Mouse (Mus musculus): ENCODE measurements around the gene Wdr20. TPM values are rescaled to one million over a fixed set of nuclear protein-coding genes. Genes with fewer than 3 reads are reported as not detected.
"Not testable (repeated sequence)": the region's sequence is repeated elsewhere in the genome, so short reads cannot be mapped to it uniquely, and the experiment has no call there.

The Wdr20 gene
- polyA plus RNA-seq, 1 experiment from 2014 or later, result 16.0 TPM

DNA sequence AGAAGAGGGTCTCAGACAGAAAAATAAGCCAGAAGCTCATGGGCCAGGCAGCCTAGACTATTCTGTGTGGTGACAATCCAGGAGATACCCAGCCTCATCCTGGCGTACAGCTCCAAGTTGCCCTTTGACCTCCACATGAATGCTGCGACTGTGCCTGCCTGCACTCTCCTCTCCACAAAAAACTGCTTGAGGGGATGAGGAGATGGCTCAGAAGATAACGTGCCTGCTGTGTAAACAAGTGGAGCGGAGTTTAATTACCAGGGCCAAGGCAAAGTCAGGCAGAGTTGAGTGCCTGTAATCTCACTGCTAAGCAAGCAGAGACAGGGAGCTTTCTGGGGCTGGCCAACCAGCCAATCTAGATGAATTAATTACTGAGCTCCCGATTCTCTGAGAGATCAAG, 21.7 kb upstream of the Wdr20 start:
- no peaks in the 10 kb centered on the region for H3K36me3 ChIP-seq
- 36% methylated on average over 5 of the region's 5 CpGs for WGBS (ENCODE audit: insufficient replicate concordance)
- no peak overlapping the region for H3K4me2 ChIP-seq
- H3K27me3 ChIP-seq (replicated peaks), result peaks cover 36% of the 10 kb centered on the region
- no peak for ATAC-seq
- H3K4me3 ChIP-seq, result no peak overlapping the region
- no peaks in the 10 kb centered on the region for H3K4me1 ChIP-seq
- H3K27ac ChIP-seq, result no peak overlapping the region
- H3K9me3 ChIP-seq (replicated peaks), result no peaks in the 10 kb centered on the region
- H3K9ac ChIP-seq, result no peak overlapping the region

DNA sequence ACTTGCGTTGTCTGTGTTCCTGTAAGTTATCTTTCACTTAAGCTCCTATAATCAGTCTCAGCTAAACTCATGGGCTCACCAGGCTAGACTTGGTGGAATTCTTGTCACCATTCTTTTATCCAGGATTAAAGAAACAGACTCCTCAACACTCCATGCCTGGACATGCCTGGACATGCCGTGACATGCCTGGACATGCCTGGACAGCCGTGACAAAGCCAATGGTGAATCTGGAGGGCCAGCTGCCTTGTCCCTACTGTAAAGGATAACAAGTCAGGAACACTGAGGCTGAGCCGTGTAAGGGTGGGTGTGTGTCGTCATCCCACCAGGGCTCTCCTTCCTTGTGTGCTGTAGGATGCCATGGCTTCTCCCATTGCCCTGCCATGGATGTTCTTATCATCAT, 12.7 kb upstream of the Wdr20 start:
- no peak for ATAC-seq

GRCm38 (mm10) chr12:110725489-110725888, 12.3 kb upstream of the Wdr20 start:
- Histone ChIP-seq H3K4me3 (no peak overlapping the region), H3K27me3 (replicated peaks) (peaks cover 59% of the 10 kb centered on the region), H3K9me3 (replicated peaks) (no peaks in the 10 kb centered on the region), H3K4me1 (peaks cover 8% of the 10 kb centered on the region), H3K9ac (no peak overlapping the region), H3K27ac (no peak overlapping the region), H3K36me3 (no peaks in the 10 kb centered on the region), H3K4me2 (no peak overlapping the region)
- WGBS (ENCODE audit: insufficient replicate concordance), result 55% methylated on average over 5 of the region's 5 CpGs
- no peak for ATAC-seq

More for the DNA sequence above, 12.7 kb upstream of the Wdr20 start:
- Histone ChIP-seq H3K4me1 (peaks cover 8% of the 10 kb centered on the region), H3K4me2 (no peak overlapping the region), H3K9ac (no peak overlapping the region), H3K27me3 (replicated peaks) (peaks cover 59% of the 10 kb centered on the region), H3K27ac (no peak overlapping the region), H3K36me3 (no peaks in the 10 kb centered on the region), H3K4me3 (no peak overlapping the region), H3K9me3 (replicated peaks) (no peaks in the 10 kb centered on the region)
- WGBS (ENCODE audit: insufficient replicate concordance), result 78% methylated on average over 5 of the region's 5 CpGs

DNA sequence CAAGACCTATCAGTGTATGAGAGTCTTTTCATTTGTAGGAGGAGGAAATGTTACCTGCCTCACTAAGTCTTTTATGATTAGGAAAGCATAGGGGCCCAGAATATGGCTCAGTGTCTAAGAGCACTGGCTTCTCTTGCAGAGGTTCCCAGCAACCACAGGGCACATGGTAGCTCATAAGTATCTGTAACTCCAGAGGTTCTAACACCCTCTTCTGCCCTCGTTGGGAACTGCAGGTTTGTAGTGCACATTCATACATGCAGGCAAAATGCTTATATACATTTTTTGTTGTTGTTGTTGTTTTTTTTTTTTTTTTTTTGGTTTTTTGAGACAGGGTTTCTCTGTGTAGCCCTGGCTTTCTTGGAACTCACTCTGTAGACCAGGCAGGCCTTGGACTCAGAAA, 11.3 kb upstream of the Wdr20 start:
- Histone ChIP-seq H3K4me3 (no peak overlapping the region), H3K27me3 (replicated peaks) (peaks cover 49% of the 10 kb centered on the region), H3K4me1 (peaks cover 8% of the 10 kb centered on the region), H3K36me3 (no peaks in the 10 kb centered on the region), H3K9ac (no peak overlapping the region), H3K27ac (no peak overlapping the region), H3K4me2 (no peak overlapping the region), H3K9me3 (replicated peaks) (no peaks in the 10 kb centered on the region)
- no peak for ATAC-seq
- WGBS (ENCODE audit: insufficient replicate concordance), result 44% methylated on average over 1 of the region's 1 CpGs

- WGBS (ENCODE audit: insufficient replicate concordance), result 91% methylated on average over 3 of the region's 3 CpGs
- not testable (repeated sequence) for H3K4me3 ChIP-seq; ATAC-seq; H3K9ac ChIP-seq; H3K36me3 ChIP-seq; H3K27ac ChIP-seq; H3K9me3 ChIP-seq (replicated peaks); H3K4me2 ChIP-seq; H3K4me1 ChIP-seq
- peaks cover 39% of the 10 kb centered on the region for H3K27me3 ChIP-seq (replicated peaks)
Observed at GRCm38 (mm10) chr12:110733254-110733653, 4.5 kb upstream of the Wdr20 start.

DNA sequence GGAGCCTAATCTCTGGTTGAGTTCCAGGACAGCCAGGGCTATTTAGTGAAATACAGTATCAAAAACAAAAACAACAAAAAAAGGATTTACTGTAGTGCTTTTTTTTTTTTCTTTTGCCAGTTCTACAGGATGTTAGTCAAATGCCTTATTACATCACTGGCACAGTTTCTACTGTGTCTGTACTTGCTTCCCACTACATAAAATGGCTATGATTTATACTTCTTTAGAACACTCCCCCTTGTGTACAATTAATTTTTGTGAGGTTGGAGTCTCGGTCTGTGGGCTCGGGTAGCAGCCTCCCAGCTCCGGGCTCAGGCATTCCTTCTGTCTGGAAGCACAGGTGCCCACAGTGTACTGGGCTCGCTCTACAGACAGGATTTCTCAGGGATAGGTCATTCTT, 1.1 kb upstream of the Wdr20 start:
- Histone ChIP-seq H3K4me1 (peaks cover 36% of the 10 kb centered on the region), H3K27me3 (replicated peaks) (peaks cover 19% of the 10 kb centered on the region), H3K9me3 (replicated peaks) (no peaks in the 10 kb centered on the region), H3K36me3 (0 out of 2 replicates have a peak, but pooled peaks cover 4% of the 10 kb centered on the region), H3K4me2 (peak overlapping the region; percentile 99), H3K4me3 (peak overlapping the region; percentile 87), H3K27ac (no peak overlapping the region), H3K9ac (peak overlapping the region; percentile 80)
- 30% methylated on average over 4 of the region's 4 CpGs for WGBS (ENCODE audit: insufficient replicate concordance)
- no peak for ATAC-seq

DNA sequence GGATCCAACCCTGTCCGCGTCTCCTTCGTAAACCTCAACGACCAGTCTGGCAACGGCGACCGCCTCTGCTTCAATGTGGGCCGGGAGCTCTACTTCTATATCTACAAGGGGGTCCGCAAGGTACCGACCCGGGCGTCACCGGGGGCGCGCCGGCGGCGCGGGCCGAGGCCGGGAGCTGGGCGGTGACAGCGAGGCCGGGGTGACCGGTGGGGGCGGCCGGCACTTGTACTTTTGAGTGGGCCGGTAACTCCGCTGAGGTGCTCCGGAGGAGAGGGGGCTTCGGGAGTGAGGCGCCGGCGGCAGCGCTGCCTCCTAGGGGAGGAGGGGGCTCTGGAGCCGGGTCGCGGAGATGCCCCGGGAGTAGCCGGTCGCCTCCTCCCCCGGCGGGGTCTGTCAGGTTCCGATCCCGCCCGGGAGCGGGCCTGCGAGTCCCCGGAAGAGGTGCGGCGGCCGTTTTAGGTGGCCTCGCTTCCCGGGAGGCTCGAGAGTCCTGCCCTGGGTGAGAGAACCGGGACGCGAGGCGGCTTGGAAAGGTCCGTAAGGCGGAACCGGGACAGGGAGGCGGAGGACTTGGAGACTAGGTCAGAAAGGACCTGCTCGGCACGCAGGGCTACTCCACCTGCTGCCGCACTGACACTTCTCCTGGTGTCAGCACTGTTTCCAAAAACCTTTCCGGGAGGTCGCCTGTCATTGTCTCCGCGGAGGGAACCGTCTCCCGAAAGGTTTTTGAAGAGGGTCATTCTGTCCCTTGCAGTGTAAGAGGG, 596 bp downstream of the Wdr20 start:
- Histone ChIP-seq H3K36me3 (peaks cover 14% of the 10 kb centered on the region; the same call in 1 of the 2 replicates), H3K4me1 (peaks cover 36% of the 10 kb centered on the region), H3K4me3 (peak overlapping the region; percentile 87), H3K9me3 (replicated peaks) (no peaks in the 10 kb centered on the region), H3K4me2 (peak overlapping the region; percentile 99), H3K9ac (peak overlapping the region; percentile 96), H3K27me3 (replicated peaks) (peaks cover 19% of the 10 kb centered on the region), H3K27ac (peak overlapping the region; percentile 80)
- peak; percentile 53 for ATAC-seq
- under 1% methylated on average over 68 of the region's 72 CpGs for WGBS (ENCODE audit: insufficient replicate concordance)

GRCm38 (mm10) chr12:110750770-110751439, 13.2 kb downstream of the Wdr20 start:
- no peak overlapping the region for H3K4me3 ChIP-seq
- peaks cover 32% of the 10 kb centered on the region for H3K36me3 ChIP-seq
- 49% methylated on average over 10 of the region's 10 CpGs for WGBS (ENCODE audit: insufficient replicate concordance)
- H3K27ac ChIP-seq, result no peak overlapping the region
- no peak for ATAC-seq
- 0 out of 2 replicates have a peak, but pooled peaks cover 5% of the 10 kb centered on the region for H3K9me3 ChIP-seq (replicated peaks)
- no peaks in the 10 kb centered on the region for H3K27me3 ChIP-seq (replicated peaks)
- no peak overlapping the region for H3K9ac ChIP-seq
- H3K4me2 ChIP-seq, result no peak overlapping the region
- peaks cover 16% of the 10 kb centered on the region for H3K4me1 ChIP-seq

DNA sequence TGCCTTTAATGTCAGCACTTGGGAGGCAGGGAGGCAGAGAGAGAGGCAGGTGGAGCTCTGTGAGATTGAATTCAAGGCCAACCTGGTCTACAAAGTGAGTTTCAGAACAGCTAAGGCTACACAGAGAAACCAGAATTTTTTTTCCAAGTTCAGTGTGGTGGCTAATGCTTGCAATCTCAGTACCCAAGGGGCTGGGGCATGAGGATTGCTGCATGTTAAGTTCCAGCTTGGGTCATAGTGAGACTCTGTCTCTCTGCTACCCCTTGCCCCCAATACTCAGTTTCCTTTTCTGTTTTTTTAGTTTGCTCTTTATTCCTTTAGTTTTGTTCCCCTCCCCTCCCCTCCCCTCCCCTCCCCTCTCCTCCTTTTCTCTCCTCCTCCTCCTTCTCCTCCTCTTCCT, 15.0 kb downstream of the Wdr20 start:
- Histone ChIP-seq H3K4me2 (no peak overlapping the region), H3K27me3 (replicated peaks) (no peaks in the 10 kb centered on the region), H3K4me1 (peaks cover 34% of the 10 kb centered on the region), H3K4me3 (no peak overlapping the region), H3K9me3 (replicated peaks) (0 out of 2 replicates have a peak, but pooled peaks cover 5% of the 10 kb centered on the region), H3K9ac (no peak overlapping the region), H3K36me3 (peaks cover 29% of the 10 kb centered on the region), H3K27ac (no peak overlapping the region)
- no peak for ATAC-seq

- WGBS (ENCODE audit: insufficient replicate concordance), result 92% methylated on average over 4 of the region's 4 CpGs
- no peak for ATAC-seq
Observed at GRCm38 (mm10) chr12:110753976-110754375, 16.2 kb downstream of the Wdr20 start.

DNA sequence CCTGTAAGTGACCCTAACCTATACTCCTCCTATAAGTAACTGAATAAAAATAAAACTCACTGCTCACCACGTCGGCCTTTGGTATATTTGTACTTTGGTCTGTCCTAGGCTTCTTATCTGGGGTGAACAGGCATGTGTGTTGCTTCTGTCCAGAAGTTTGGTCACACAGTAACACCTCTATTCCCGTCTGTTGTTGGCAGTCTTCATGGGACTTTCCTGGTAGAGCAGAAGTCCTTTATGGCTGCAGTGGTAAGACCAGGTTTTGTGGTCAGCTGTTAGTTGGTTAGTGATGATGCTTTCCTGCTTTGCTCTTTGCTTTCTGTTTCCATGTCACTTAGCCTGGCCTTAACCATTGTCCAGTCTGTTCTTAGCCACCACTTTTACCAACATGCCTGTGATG, 19.4 kb downstream of the Wdr20 start:
- H3K4me3 ChIP-seq, result no peak overlapping the region
- peaks cover 40% of the 10 kb centered on the region for H3K4me1 ChIP-seq
- peak; percentile 70 for ATAC-seq
- H3K36me3 ChIP-seq, result peaks cover 24% of the 10 kb centered on the region
- H3K9ac ChIP-seq, result no peak overlapping the region
- peak overlapping the region; percentile 32 for H3K4me2 ChIP-seq
- H3K27ac ChIP-seq, result no peak overlapping the region
- no peaks in the 10 kb centered on the region for H3K27me3 ChIP-seq (replicated peaks)
- 15% methylated on average over 3 of the region's 3 CpGs for WGBS (ENCODE audit: insufficient replicate concordance)
- 0 out of 2 replicates have a peak, but pooled peaks cover 5% of the 10 kb centered on the region for H3K9me3 ChIP-seq (replicated peaks)

More at GRCm38 (mm10) chr12:110753976-110754375, 16.2 kb downstream of the Wdr20 start:
- Histone ChIP-seq H3K9ac (no peak overlapping the region), H3K4me1 (peaks cover 33% of the 10 kb centered on the region), H3K36me3 (peaks cover 29% of the 10 kb centered on the region), H3K9me3 (replicated peaks) (0 out of 2 replicates have a peak, but pooled peaks cover 5% of the 10 kb centered on the region), H3K4me3 (no peak overlapping the region), H3K27me3 (replicated peaks) (no peaks in the 10 kb centered on the region), H3K27ac (no peak overlapping the region), H3K4me2 (no peak overlapping the region)

DNA sequence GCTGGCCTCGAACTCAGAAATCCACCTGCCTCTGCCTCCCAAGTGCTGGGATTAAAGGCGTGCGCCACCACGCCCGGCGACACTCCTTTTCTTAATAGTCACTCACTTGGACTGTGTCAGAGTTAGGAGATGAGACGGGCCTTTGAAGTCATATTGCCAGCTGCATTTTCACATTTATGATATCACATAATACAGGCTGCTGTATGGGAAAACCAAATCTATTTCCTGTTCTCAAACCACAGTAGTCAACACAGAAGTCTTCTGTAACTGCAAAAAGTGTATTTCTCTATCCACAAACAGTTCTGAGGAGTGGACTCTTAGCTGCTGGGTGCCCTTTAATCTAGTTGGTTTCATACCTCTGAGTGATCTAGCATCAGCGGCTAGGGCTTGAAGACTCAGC, 21.2 kb downstream of the Wdr20 start:
- H3K4me1 ChIP-seq, result peaks cover 37% of the 10 kb centered on the region
- H3K27ac ChIP-seq, result no peak overlapping the region
- peaks cover 17% of the 10 kb centered on the region for H3K36me3 ChIP-seq
- no peak overlapping the region for H3K4me2 ChIP-seq
- 83% methylated on average over 8 of the region's 8 CpGs for WGBS (ENCODE audit: insufficient replicate concordance)
- ATAC-seq, result no peak
- no peak overlapping the region for H3K9ac ChIP-seq
- 0 out of 2 replicates have a peak, but pooled peaks cover 5% of the 10 kb centered on the region for H3K9me3 ChIP-seq (replicated peaks)
- no peak overlapping the region for H3K4me3 ChIP-seq
- H3K27me3 ChIP-seq (replicated peaks), result no peaks in the 10 kb centered on the region
